Mouse (Mus musculus): ENCODE results near the gene Glra4.

GRCm38 (mm10) chrX:136708168-136708681 is 71.7 kb downstream of the Glra4 start:
- TF ChIP-seq CTCF (IDR thresholded peaks at IDR 0.05; ENCODE audit: control insufficient read depth, insufficient read depth, insufficient replicate concordance, low read depth, low read length), result no peak
- no peak for TF ChIP-seq POLR2A (IDR thresholded peaks at IDR 0.05; ENCODE audit: control insufficient read depth, low read depth, low read length)
